Mouse (Mus musculus): ENCODE data around the gene Gm20831.
"Not testable (repeated sequence)": the region's sequence is repeated elsewhere in the genome, so short reads cannot be mapped to it uniquely, and the experiment has no call there.

Gm20831 gene

GRCm38 (mm10) chrY:17874441-17874840 lies at the start of gene Gm20831, which contains the start of gene Gm20772:
TSS of gene Gm20831 (plus strand) at chrY:17874741.
TSS of gene Gm20772 (plus strand) at chrY:17874741.
- not testable (repeated sequence) for DNase-seq (ENCODE audit: low read depth)

GRCm38 (mm10) chrY:17846166-17846565 lies 28.4 kb upstream of the Gm20831 start, which contains the start of gene Gm21904:
TSS of gene Gm21904 (minus strand) at chrY:17846266.
- DNase-seq (ENCODE audit: low read depth): not testable (repeated sequence)

- not testable (repeated sequence) for DNase-seq (ENCODE audit: low read depth)
Measured at GRCm38 (mm10) chrY:17937230-17937629, 62.7 kb downstream of the Gm20831 start, which contains the start of gene Srsy. TSS of gene Srsy (minus strand) at chrY:17937330.

All from c-Kit-positive CD71-negative TER-119-negative erythroid progenitor cells, embryonic 14.5 days (primary cell).